Mouse (Mus musculus) CD4-positive, CD25-positive, alpha-beta regulatory T cell, adult 2 months (primary cell): Measurements from ENCODE around the gene Ccdc22.

ENCODE experiments used
- DNase-seq: peaks from one replicate; pipeline ENCODE4 v3.0.0-alpha.2; 2012; ENCODE audit warnings: low read depth, low spot score

Gene Ccdc22

GRCm38 (mm10) chrX:7573176-7574086, 31.9 kb downstream of the Ccdc22 start, which contains the start of gene Foxp3:
Gene Foxp3, plus strand, starts transcription at chrX:7573644.
- DNase-seq: peak; percentile 44

DNA sequence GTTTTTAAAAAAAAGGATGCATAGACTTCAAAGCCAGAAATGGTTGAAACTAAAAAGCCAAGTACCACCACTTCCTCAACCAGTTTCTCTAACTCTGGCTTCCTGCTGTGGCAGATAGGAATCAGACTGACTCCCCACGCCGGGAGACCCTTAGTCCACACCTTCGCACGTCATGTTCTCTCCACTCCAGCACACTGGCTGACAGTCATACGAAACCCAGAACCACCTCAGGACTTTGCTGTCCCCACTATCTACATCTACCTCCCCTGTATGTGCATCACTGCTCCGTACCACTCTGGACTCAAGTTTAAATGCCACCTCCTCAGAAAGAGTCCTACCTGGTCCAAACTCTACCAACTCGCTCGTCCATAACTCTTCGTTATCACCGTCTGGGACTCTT, 32.9 kb downstream of the Ccdc22 start:
- peak; percentile 73 for DNase-seq

DNA sequence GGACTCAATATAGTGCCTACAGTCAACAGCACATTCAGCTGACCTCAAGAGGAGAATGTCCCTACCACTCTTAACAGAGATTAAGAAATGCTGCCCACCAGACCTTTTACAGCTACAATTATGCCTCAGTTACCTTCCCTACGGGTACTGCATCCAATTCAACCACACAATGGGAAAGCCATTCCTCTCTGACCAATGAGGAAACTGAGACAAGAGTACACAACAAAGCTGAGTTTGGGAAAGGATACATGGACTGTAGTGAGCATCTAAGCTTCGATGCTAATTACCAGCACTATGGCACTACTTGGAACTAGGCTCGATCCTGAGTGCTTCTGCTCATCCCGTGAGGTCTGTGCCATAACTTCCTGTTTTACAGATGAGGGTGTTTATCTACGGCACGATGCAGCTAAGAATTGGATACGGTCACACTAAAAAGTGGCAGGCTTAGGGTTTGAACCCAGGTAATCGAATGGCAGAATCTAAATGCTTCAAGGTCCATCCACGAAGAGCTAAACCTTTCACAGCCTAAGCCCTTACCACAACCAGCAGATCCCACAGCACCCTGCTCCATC, 33.7 kb downstream of the Ccdc22 start:
- DNase-seq: peak; percentile 36

- DNase-seq: peak; percentile 78
Observed at GRCm38 (mm10) chrX:7570481-7571175, 34.7 kb downstream of the Ccdc22 start.

- DNase-seq: peak; percentile 82
Observed at GRCm38 (mm10) chrX:7567491-7567890, 37.8 kb downstream of the Ccdc22 start.

DNA sequence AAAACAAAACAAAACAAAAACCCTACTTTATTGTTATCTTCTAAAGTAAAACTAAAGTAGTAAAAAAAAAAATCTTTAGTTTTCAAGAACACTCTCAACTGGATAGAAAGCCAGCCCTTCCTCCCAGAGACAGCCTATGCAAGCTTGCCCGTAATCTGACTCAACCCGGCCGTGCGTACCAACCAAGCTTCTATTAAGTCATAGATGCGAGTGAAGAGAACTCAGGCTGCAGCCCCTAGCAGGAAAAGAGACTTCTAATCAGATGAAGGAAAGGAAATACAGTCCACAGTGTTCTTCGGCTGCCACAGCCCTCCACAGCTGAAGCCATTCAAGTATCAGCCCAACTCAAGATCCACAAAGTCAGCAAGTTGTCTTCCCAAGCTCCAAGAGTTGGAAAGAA, 39.0 kb downstream of the Ccdc22 start:
- peak; percentile 82 for DNase-seq

GRCm38 (mm10) chrX:7563076-7563475, 42.2 kb downstream of the Ccdc22 start:
- DNase-seq: peak; percentile 17

DNA sequence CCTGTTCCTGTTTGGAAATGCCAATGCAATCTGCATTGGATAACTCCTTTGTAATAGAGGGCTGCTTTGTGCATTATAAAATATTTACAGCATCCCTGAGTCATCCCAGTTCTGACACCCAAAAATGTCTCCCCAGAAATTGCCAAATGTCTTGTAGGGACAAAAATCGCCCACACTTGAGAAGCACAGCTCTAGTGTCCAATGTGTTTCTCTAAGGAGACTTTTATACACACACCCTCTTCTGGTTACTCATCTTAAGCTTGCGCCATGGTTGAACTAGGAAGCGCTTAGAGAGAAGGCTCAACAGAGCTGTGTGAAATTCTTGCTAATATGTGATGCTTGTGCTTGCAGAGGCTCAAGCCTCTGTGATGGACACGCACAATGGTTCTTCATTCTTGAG, 51.8 kb downstream of the Ccdc22 start:
- no peak for DNase-seq
